Mouse (Mus musculus) stomach, embryonic 15.5 days (tissue): ENCODE data around the gene Cers5. TPM values are rescaled to one million over a fixed set of nuclear protein-coding genes. Genes with fewer than 3 reads are reported as not detected.

Experiments used
- polyA plus RNA-seq: library from polyadenylated mRNA; unstranded; fragments of >200 nt; fragmentation: Nextera tagmentation; extraction: Ambion mirVana; gene quantifications from 2 replicates; pipeline ENCODE4 v1.2.1, GENCODE M21; 2015

The Cers5 gene
- polyA plus RNA-seq, 1 experiment from 2014 or later: 57.3 TPM

Other genes starting within 250 kb of the Cers5 start
- 0.61 and 0.92 TPM in 2 replicates for gene Faim2, start 244.7 kb downstream of the Cers5 start, polyA plus RNA-seq
- not detected in 2 replicates for gene Aqp2, start 193.8 kb downstream of the Cers5 start, polyA plus RNA-seq
- 0.30 and 0.43 TPM in 2 replicates for gene Aqp5, start 182.1 kb downstream of the Cers5 start, polyA plus RNA-seq
- not detected in 2 replicates for gene Aqp6, start 171.5 kb downstream of the Cers5 start, polyA plus RNA-seq
- 115 and 124 TPM in 2 replicates for gene Racgap1, start 121.2 kb downstream of the Cers5 start, polyA plus RNA-seq
- 1.6 and 2.3 TPM in 2 replicates for gene Asic1, start 102.5 kb downstream of the Cers5 start, polyA plus RNA-seq
- gene Smarcd1, start 70.8 kb downstream of the Cers5 start, polyA plus RNA-seq: 24.1 and 27.0 TPM in 2 replicates
- not detected in 2 replicates for gene Gm17349, start 67.4 kb downstream of the Cers5 start, polyA plus RNA-seq
- gene Gpd1, start 55.4 kb downstream of the Cers5 start, polyA plus RNA-seq: 4.8 and 5.3 TPM in 2 replicates
- 156 and 220 TPM in 2 replicates for gene Cox14, start 47.3 kb downstream of the Cers5 start, polyA plus RNA-seq
- 71.2 and 78.3 TPM in 2 replicates for gene Lima1, start 102.6 kb upstream of the Cers5 start, polyA plus RNA-seq
- gene Fam186a, start 194.2 kb upstream of the Cers5 start, polyA plus RNA-seq: not detected in 2 replicates
- gene Larp4, start 197.2 kb upstream of the Cers5 start, polyA plus RNA-seq: 34.2 and 39.3 TPM in 2 replicates